Mouse (Mus musculus) lung, postnatal 14 days (tissue): ENCODE data around the gene Gtsf1l.
"Not testable (repeated sequence)": the region's sequence is repeated elsewhere in the genome, so short reads cannot be mapped to it uniquely, and the experiment has no call there.

Source experiments
- DNase-seq: peaks from one replicate; pipeline ENCODE4 v3.0.0; 2021

Gene Gtsf1l

DNA sequence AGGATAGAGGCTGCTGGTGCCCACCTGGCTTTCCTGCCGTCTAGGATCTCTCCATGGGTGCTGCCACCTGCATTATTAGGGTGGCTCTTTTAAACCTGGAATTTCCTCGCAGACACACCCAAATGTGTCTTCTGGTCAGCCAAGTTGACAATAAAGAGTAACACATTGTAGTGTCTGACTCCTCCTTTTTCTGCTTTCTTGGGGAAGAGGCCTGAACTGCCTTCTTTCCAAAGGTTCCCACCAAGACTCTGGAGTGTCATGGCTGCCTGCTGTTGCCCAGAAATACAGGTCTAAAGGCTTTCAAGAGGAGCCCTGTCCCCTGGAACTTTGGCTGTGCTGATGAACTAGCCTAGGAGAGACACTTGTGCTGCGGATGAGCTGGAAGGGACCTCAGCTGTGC is 3.1 kb downstream of the Gtsf1l start:
- DNase-seq, result no peak

DNA sequence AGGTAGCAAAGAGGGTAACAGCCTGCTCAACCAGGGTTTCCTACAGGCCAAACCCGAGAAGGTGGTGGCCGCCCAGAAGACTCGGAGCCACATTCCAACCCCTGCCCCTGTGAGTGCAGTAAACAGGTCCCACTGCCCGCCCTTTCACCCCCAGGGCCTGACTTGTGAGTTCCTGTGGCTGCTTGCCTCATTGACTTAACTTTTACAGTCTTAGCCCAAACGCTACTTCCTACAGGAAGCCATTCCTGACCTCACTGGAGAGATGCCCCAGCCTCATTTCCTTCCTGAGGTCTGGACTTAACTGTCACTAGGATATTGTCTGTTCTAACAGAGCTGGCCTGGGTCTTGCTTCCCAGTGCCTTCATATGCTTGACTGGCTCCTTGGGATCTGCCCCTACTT is 5.1 kb downstream of the Gtsf1l start:
- no peak for DNase-seq

DNA sequence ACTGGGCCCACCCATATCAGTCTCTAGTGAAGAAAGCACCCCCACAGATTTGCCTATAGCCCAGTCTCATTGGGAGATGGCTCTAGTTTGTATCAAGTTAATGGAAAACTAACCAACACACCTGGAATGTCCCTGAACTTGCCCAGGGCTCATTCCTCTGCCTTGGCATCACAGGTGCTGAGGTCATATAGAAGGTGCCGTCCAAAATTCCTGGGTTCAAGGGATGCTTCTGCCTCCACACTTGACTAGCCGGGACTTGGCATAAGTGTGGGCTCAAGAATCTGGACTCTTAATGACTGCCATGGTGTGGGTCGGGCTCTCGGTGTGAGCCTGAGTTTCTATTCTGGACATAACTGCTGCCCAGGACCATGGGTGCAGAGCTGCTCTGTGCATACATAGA is 8.6 kb downstream of the Gtsf1l start:
- no peak for DNase-seq

DNA sequence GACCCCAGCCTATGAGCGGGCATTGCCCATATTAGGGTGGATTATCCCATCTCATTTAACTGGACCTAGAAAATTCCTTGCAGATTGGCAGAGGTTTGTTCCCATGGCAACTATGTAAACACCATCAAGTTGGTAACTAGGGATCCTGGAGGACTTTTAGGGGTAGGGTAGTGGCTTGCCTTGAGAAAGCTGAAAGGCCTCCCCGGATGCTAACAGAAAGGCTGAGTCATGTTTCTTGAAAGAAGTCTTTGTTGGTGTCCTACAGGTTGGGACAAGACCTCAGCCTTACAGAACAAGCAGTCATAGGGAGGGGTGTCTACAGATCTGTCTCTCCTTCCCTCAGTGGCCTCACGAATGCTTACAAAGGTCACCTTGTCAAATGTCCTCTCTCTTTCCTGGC is 12.4 kb downstream of the Gtsf1l start:
- DNase-seq, result no peak

DNA sequence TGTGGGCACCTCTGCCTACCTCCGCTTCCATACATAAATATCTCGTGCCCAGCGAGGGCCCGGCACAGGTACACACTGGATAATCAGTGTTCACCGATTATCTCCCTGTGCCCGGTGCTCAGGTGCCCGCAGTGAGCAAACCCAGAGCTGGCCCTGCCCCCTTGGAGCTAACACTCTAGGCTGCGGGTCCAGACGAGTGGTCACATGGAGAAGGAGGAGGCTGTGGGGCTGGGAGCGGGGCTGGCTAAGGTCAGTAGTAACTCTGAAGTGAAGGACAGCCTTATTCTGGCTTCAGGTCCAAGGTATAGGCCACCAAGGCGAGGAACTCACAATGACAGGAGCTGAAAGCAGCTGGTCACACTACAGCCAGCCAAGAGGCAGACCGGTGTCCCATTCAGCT is 12.8 kb downstream of the Gtsf1l start:
- DNase-seq, result no peak

DNA sequence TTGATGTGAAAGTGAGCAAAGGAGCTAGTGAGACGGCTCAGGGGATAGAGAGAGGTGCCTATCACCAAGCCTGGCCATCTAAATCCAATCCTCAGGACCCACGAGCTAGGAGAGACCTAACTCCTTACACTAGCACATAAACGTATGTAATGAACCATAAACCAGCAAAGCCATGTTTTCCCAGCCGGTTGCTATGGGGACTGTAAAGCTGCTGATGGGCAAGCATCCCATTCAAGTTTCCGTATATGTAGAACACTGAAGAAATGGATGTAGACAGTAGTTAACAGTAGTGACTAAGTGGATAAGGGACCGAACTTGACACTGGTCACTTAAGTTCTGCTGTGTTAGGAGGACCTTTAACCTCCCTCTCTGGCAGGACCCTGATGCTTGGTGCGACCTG is 13.6 kb downstream of the Gtsf1l start:
- no peak for DNase-seq

DNA sequence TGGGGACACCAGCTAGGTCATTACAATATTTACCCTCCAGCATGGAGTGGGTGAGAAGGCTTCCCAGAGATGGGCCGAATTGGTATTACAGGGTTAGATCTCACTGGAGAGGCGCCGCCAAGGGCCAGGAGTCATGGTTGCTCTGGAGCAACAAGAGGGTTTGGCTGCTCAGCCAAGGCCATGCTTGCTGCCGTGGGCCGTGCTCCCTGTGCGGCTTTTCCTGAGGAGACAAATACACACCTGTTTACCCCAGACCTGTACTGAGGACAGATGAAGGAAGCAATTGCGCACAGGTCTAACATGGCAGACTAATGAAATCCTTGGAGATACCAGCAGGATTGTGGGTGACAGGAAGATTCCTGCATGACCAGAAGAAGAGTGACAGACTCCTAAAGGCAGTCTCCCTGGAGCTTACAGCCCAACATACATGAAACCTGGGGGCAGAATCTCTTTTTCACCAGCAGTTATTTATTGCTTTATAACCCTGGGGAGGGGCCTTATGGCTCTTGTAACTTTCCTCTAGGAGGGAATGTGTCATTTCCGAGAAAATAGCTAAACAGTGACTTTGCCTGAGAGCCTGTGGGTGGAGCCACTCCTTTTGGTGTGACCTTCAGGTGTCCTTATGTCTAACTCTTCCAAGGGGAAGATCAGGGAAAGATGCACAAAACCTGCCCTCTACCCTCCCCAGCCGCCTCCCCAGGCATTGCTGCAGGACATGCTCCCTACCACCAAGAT is 14.5 kb downstream of the Gtsf1l start:
- DNase-seq, result no peak

DNA sequence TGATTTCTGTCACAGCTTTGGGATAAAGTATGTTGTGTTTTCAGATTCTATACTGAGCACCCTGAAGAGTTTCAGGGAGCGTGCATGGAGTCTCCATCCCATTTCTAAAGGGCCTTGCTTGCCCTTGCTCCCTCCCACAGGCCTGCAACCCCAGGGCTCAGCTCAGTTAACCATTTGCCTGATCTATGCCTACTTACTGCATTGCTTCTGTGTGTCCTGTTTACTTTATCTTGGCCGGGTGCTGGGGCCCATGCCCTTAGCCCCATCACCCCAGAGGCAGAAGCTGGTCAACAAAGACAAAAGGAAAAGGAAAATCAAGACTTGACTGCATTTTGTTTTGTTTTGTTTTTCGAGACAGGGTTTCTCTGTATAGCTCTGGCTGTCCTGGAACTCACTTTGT is 16.1 kb downstream of the Gtsf1l start:
- no peak for DNase-seq

DNA sequence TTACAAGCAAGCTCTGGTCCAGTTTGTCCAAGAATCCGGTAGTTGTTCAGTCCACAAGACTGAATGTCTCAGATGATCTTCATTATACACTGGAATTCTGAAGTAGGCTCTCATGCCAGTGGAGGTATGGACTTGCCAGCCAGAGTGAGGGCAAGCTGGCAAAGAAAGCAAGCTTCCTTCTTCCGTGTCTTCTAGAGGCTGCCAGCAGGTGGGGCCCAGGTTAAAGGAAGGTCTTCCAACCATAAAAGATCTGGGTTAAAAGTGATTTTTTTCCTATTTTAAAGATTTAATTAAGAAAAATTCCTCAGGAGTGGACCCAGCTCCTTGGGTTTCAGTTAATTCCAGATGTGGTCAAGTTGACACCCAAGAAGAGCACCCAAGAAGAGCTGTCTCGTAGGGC is 17.4 kb downstream of the Gtsf1l start:
- no peak for DNase-seq

DNA sequence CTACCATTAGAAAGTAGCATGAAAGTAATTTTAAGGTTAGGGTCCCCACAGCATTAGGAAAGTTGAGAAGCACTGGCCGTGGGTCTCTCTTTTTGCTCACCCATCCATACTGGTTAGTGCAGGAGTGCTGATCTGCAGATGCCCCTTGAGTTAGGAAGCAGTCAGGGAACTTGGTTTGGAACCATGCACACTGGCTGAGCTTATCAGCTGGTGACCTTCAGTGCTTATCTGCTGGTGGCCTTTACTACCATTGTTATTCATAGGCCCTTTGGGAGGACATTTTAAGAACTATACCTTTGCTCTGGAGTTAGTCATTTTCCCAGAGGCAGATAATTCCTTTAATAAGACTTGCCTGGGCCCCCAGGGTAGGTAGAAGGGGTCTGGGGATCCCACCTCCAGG is 20.4 kb downstream of the Gtsf1l start:
- no peak for DNase-seq

DNA sequence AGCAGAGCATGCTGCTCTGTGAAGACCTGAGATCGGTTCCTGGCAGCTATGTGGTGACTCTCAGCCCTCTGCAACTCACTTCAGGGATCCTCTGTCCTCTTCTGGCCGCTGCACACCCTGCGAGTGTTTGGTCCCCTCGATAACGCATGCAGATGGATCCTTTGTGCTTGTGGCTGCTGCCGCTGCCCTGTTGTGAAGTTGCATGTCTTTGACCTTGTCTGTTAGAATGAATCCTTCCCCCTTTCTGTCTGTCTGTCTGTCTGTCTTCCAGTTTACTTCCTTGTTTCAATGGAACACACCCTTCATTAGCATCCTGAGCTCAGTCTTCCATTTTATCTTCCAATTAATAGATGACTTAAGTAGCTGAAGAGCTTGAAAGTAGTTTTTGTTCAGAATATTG is 21.3 kb downstream of the Gtsf1l start:
- DNase-seq, result no peak

DNA sequence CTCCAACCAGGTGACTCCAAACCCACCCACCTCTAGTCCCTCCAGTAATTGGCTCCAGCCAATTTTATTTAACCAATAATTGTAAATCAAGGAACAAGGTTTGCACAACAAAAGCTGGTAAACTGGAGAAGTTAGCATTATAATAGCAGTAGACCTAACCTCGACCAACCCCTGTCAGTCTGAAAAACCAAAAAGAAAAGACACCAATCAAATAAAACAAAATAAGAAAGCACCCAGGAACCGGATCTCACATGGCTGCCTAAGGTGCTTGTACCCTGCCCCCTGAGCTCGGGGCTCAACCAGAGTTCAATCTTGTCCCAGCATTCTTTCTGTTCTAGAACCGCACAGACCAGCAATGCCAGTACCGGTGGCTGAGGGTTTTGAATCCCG is 25.5 kb downstream of the Gtsf1l start:
- DNase-seq, result no peak

DNA sequence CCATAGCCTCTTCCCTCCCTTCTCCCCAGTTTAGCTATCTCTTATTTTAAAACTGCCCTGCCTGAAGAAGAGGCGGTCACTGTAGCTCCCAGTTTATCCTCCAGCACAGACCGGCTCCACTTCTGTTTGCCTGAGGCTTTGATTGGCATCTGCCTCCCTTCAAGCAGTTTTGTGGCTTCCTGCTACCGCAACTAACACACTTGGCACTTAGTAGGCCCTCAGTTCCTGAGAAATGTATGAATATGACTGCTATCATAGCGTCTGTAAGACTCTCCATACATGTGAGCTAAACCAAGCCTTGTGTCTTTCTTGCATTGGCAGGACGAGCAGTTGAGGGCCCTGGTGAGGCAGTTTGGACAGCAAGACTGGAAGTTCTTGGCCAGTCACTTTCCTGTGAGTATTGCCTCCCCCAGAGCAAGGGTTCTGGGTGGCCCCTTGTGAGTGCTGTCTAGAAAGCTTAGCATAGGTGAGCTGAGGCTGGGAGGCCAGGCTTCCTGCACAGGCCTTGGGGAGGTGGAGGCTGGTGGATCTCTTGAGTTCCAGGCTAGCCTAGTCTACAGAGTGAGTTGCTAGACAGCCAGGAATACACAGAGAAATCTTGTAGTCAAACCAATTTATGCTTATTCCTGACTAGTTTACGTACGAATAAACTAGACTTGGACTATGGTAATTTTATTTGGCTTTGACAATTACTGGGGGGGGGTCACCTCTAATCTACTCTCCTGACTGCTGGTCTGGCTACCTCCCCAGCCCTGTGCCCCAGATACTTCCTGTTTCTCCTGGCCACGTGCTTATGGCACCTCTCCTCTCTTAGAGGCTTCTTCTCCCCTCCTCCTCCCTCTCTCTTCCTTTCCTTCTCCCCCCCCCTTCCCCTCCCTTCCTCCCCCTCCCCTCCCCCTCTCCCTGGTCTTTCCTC is 26.2 kb downstream of the Gtsf1l start:
- no peak for DNase-seq

DNA sequence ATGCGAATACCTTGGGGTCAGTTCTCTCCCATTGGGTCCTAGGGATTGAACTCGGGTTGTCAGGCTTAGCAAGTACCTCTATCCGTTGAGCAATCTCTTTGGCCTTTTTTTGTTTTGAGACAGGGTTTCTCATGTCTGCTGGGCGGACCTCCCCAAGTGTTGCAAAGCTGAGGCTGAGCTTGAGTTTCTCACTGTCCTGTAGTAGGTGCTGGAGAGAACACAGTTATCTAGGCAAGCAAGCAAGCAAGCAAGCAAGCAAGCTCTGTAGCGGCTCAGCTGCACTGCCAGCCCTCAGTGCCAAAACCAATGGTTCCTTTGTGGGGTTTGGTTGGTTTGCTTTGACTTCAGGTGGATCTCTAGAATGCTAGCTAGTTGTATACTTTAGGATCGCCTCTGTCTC is 27.0 kb downstream of the Gtsf1l start:
- no peak for DNase-seq

DNA sequence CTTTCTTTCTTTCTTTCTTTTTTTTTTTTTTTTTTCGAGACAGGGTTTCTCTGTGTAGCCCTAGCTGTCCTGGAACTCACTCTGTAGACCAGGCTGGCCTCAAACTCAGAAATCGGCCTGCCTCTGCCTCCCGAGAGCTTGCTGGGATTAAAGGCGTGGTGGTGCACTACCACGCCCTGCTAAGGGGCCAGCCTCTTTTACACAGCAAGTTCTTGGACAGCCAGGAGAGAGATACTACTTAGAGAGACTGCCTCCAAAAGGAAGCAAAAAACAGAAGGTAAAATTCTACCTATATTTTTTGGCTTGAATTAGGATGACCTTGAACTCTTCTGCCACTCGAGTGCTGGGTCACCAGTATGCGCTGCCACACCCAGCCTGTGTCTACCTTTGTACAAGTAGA is 28.7 kb downstream of the Gtsf1l start:
- not testable (repeated sequence) for DNase-seq

DNA sequence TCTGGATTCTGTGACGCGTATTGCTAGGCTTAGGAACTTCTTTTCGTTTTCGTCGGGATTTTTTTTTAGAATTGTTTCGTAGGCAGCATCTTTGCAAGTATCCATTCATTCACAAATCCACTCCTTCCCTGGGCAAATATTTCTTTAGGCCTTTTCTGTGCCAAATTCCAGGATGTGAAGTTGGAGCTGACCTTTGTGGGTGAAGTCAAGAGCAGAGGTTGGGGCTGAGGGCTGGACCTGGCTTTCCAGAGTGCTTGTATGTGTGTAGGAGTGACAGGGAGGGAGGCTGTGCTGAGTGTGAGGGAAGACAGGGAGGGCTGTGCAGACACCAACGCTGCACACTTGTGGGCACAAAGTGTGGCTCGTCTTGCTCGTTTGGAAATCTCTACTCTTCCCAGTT is 31.1 kb downstream of the Gtsf1l start:
- no peak for DNase-seq

DNA sequence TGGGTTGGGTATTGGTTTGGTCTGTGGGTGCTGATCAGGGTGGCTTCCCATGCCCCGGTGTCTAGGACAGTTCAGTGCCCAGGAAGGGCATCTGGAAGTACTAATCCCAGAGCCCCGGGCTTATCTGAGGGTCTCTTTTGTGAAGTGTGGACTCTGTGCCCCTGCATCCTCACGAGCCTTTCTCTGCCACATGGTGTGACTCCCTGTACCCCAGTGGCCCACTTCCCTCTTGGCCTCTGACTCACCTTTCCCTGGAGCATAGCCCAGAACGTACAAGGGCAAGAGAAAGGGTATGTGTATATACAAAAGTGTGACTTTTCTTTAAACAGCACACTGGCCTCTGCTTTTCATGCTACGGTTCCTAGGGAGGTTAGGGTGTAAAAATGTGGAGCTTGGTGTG is 31.9 kb downstream of the Gtsf1l start:
- no peak for DNase-seq

DNA sequence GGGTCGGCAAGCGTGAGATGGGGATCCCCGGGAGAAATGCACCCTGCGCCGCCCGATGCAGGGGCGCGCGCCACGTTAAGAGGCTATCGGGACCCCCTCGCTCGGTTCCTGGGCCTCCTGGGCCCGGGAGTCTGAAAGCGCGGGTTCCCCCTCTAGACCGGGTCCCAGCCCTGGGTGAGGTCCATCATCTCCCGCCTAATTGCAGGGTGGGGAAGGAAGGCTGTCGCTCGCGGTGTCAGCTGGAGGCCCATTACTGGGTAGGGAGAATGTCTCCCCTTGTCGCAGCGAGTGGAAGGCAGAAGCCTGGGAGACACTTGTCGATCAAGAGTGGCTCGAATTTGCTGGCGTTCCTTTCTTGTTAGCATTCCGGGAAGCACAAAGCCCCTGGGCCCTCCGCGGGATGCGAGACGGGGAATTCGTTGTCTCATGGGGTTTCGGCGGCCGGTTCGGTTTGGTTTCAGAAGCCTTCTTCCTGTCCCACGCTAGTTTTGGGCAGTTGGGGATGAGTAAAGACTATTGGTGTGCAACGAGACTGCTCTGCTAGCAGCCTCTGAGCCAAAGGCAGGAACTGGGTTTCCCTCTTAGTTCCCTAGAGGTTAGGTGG is 32.7 kb downstream of the Gtsf1l start:
- DNase-seq, result no peak

DNA sequence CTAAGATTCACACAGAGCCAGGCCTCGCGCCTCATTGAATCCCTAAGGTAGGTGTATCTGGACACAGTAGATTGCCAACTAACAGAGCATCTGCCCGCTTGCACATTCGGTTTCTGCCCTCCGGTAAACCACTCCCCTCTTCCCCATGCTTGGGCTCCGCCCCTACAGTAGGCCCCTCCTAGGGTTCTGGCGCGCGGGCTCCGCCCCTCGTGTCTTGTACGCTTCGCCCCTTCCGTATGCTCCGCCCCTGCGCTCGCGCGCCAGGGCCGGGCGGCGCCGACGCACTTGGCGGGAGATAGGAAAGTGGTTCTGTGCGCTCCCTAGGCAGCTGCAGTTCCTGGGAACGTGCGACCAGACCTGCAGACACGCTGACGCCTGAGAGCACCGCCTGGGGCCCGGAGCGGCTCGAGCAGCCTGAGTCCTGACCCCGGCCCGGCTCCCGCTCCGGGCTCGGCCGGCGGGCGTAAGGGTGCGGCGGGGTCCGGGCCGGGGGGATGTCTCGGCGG is 33.3 kb downstream of the Gtsf1l start, which contains the start of gene Mybl2:
Mybl2 (plus strand) TSS at position 353 of the 506 bp plus-strand sequence.
- peak; percentile 93 for DNase-seq

DNA sequence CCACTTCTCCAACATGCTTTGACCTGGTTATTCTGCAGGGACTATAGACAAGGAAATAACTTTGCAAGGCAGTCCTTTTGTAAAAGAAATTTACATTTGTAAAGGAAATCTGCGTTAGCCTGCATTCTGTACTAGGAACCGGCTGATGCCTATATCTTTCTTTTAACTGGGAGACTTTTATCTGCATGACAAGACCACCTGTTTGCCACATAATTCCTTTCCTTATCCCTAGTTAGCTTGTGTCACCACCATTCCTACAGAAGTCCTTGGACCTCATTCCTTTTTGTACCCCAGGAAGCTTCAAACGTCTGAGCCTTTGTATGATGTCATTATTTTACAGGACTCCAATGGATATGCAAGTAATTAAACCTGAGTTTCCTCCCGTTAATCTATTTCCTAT is 34.8 kb downstream of the Gtsf1l start:
- DNase-seq, result no peak

DNA sequence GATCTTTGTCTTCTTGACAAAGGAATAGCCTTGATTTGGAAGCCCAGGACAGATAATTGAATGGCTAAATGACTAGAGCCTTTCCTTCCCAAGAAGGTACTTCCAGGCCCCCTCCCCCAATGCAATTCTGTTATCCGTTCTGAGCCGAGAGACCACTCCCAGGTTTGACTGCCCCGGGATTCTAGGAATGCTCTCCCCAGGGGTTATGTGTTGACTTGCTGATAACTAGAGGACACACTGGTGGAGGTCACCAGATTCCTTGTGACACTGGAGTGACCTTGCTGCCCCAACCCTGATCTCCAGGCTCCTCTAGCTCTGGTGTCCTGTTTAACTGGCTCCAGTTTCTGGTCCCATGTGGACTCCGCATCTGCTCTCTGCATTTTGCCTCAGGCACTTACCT is 35.6 kb downstream of the Gtsf1l start:
- no peak for DNase-seq

DNA sequence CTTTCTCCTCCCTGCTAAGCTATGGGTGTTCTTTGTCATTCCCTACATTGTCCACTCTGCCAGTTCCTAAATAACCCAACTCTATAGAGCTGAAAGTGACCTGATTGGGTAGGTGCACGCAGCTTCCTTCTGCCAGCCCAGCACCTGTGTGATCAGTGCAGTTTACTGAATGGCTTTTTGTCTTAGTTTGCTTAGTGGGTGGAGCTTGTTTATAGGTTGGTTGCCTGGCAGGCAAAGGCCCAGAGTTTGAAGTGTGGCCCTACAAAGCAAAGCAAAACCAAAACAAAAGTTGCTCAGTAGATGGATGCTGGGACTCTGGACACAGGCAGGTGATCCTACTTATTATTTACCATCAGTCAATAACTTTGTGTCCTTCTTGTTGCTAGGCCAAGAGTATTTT is 36.0 kb downstream of the Gtsf1l start:
- no peak for DNase-seq

DNA sequence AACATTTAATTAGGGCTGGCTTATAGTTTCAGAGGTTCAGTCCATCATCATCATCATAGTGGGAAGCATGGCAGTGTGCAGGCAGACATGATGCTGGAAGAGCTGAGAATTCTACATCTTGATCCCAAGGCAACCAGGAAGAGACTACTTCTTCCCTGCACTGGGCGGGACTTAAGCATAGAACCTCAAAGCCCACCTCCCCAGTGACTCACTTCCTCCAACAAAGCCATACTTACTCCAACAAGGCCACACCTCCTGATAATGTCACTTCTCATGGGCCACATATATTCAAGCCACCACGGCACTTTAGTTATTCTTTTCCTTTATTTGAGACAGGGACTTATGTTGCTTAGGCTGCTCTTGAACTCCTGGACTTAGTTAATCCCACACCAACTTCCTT is 38.5 kb downstream of the Gtsf1l start:
- no peak for DNase-seq

DNA sequence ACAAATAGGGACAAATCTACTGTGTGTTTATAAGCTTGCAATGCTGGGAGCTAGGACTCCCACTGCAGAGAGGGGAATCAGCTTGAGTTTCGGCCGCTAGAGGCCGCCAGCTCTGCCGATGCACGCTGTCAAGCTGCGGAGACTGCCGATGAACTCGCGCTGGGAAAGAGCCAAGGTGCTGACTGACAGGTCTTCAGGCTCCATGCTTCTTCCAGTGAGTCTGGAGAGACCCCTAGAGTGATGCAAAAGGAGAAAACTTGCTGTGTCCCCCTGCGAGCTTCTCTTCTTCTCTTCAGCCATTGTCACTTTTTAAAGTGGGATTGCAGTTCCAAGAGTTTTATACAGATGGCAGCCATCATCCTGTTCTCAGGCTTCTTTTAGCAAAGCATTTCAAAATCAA is 39.5 kb downstream of the Gtsf1l start:
- peak; percentile 83 for DNase-seq
